Mouse (Mus musculus): ENCODE measurements around the gene Hspe1. TPM values are rescaled to one million over a fixed set of nuclear protein-coding genes. Genes with fewer than 3 reads are reported as not detected.
"Not testable (repeated sequence)": the region's sequence is repeated elsewhere in the genome, so short reads cannot be mapped to it uniquely, and the experiment has no call there.

The Hspe1 gene
- total and polyA plus RNA-seq, 3 experiments = 479 to 915 (median 667) TPM

DNA sequence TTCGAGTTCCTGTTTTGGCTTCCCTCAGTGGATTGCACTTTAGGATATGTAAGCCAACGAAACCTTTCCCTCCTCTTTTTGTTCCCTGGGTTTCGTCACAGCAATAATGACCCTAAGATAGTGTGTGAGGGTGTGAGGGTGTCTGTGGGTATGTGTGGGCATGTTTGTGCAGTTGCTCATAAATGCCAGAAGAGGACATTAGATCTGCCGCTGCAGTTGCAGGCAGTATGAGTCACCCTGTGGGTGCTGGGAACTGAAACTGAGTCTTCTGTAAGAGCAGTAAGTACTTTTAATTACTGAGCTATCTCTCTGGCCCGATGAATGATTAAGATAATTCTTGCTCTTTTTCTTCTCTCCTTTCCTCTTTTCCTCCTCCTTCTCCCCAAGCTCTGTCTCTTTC, 35.1 kb downstream of the Hspe1 start:
- no peak overlapping the region for H3K27ac ChIP-seq (ENCODE audit: insufficient read depth, low read depth)
- H3K9ac ChIP-seq (ENCODE audit: insufficient read depth, low read depth) = no peak overlapping the region
- peaks cover 3% of the 10 kb centered on the region for H3K9me3 ChIP-seq (replicated peaks; ENCODE audit: low read length)
- no peak for TF ChIP-seq TCF12 (IDR thresholded peaks at IDR 0.05; ENCODE audit: low read depth, low read length)
- H3K4me1 ChIP-seq (ENCODE audit: control insufficient read depth in 1 of 2, insufficient read depth in 2 of 2) = peaks cover 4 to 8% of the 10 kb centered on the region in 2 experiments
- H3K27me3 ChIP-seq (replicated peaks) = no peaks in the 10 kb centered on the region
- dilution Hi-C loops (cut with MboI; ENCODE audit: extremely low pct_ligation_motif_present, extremely low pct_unique_long_range_greater_than_20kb, low sequenced_read_pairs) (no loop called here), in situ Hi-C loops (cut with MboI; ENCODE audit: low pct_ligation_motif_present, low pct_unique_long_range_greater_than_20kb, low sequenced_read_pairs) (no loop called here)
- DNase-seq (ENCODE audit: extremely low read depth) = no peak
- H3K79me2 ChIP-seq (replicated peaks; ENCODE audit: control insufficient read depth, extremely low read depth, insufficient read depth, poor library complexity, severe bottlenecking) = no peaks in the 10 kb centered on the region
- no peak overlapping the region for H3K4me2 ChIP-seq (ENCODE audit: insufficient read depth, low read depth, poor library complexity, severe bottlenecking)
- H3K36me3 ChIP-seq (replicated peaks in 1 of 2; ENCODE audit: control insufficient read depth in 1 of 2, insufficient read depth in 1 of 2, low read length in 1 of 2) = no peaks in the 10 kb centered on the region
- no peak overlapping the region for H3K4me3 ChIP-seq (replicated peaks in 1 of 3; ENCODE audit: low read depth in 2 of 3, low read length in 2 of 3, poor library complexity in 1 of 3)

DNA sequence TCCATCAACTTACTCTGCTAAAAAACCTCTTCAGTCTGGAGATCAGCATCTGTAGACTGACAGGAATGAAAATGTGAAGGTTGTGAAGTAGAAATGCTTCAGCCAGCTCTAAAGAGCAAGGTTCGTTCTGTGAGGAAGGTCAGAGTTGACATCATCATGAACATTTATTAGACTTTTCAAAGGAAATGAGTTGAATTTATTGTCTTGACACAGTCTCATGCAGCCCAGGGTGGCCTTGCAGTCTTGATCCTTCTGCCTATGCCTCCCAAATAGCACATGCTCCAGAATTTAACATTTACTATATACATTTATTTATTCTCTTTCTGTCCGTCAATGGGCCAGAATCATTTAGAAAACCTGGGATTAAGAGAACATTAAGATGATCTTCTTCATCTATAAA, 35.6 kb downstream of the Hspe1 start:
- no peak overlapping the region for H3K9ac ChIP-seq (ENCODE audit: insufficient read depth, low read depth)
- H3K4me2 ChIP-seq (ENCODE audit: insufficient read depth, low read depth, poor library complexity, severe bottlenecking) = no peak overlapping the region
- no peak for DNase-seq (ENCODE audit: extremely low read depth)
- in situ Hi-C loops (cut with MboI; ENCODE audit: low pct_ligation_motif_present, low pct_unique_long_range_greater_than_20kb, low sequenced_read_pairs) = no loop called here
- dilution Hi-C loops (cut with MboI; ENCODE audit: extremely low pct_ligation_motif_present, extremely low pct_unique_long_range_greater_than_20kb, low sequenced_read_pairs) = no loop called here
- H3K27me3 ChIP-seq (replicated peaks) = no peaks in the 10 kb centered on the region
- TF ChIP-seq NELFE (IDR thresholded peaks at IDR 0.05; ENCODE audit: low read depth, low read length) (no peak), MEF2A (IDR thresholded peaks at IDR 0.05; ENCODE audit: borderline replicate concordance, low read depth, low read length) (no peak), RAD21 (IDR thresholded peaks at IDR 0.05; ENCODE audit: low read depth, low read length) (no peak), POLR2A (IDR thresholded peaks at IDR 0.05; ENCODE audit: low read depth, low read length) (no peak), ELF1 (IDR thresholded peaks at IDR 0.05; ENCODE audit: low read depth, low read length) (no peak), JUND (conservative IDR thresholded peaks at IDR 0.05; ENCODE audit: low read depth, low read length) (no peak), IRF4 (IDR thresholded peaks at IDR 0.05; ENCODE audit: low read depth, low read length) (no peak), POLR2AphosphoS2 (IDR thresholded peaks at IDR 0.05; ENCODE audit: low read depth, low read length) (no peak), PAX5 (IDR thresholded peaks at IDR 0.05; ENCODE audit: low read length) (no peak), MYC (IDR thresholded peaks at IDR 0.05; ENCODE audit: low read depth, low read length) (no peak), ZMIZ1 (IDR thresholded peaks at IDR 0.05; ENCODE audit: low read depth, low read length) (no peak), MAFK (IDR thresholded peaks at IDR 0.05; ENCODE audit: insufficient replicate concordance, low read length) (no peak), MAZ (IDR thresholded peaks at IDR 0.05; ENCODE audit: low read depth, low read length) (no peak), KAT2A (IDR thresholded peaks at IDR 0.05; ENCODE audit: insufficient replicate concordance, low read length) (no peak), EP300 (IDR thresholded peaks at IDR 0.05; ENCODE audit: low read length) (no peak), USF1 (IDR thresholded peaks at IDR 0.05; ENCODE audit: low read depth, low read length) (no peak)
- no peaks in the 10 kb centered on the region for H3K79me2 ChIP-seq (replicated peaks; ENCODE audit: control insufficient read depth, extremely low read depth, insufficient read depth, poor library complexity, severe bottlenecking)
- H3K4me1 ChIP-seq (ENCODE audit: control insufficient read depth in 1 of 2, insufficient read depth in 2 of 2) = peaks cover 3% of the 10 kb centered on the region in 2 experiments
- no peak overlapping the region for H3K27ac ChIP-seq (ENCODE audit: insufficient read depth, low read depth)
- H3K4me3 ChIP-seq (replicated peaks in 1 of 3; ENCODE audit: low read depth in 2 of 3, low read length in 2 of 3, poor library complexity in 1 of 3) = no peak overlapping the region
- no peaks in the 10 kb centered on the region for H3K36me3 ChIP-seq (replicated peaks in 1 of 2; ENCODE audit: control insufficient read depth in 1 of 2, insufficient read depth in 1 of 2, low read length in 1 of 2)
- H3K9me3 ChIP-seq (replicated peaks; ENCODE audit: low read length) = peaks cover 3% of the 10 kb centered on the region

DNA sequence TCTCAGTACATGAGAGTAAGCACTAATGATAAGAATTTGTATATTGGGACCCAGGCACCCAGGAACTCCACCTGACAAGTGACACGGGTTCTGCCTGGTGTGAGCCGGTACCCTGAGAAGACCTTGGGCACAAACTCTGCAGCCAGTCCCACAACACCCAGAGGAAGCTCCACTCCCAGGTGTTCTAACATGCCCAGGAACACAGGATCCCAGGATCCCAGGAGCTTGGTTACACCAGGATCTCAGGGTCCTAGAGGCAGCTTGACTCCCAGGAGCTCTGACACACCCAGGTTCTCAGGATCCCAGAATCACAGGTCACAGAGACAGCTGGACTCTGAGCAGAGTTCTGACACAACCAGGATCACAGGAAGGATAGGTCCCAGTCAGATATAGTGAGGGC, 36.2 kb downstream of the Hspe1 start:
- in situ Hi-C loops (cut with MboI; ENCODE audit: low pct_ligation_motif_present, low pct_unique_long_range_greater_than_20kb, low sequenced_read_pairs); H3K4me3 ChIP-seq (replicated peaks in 1 of 3; ENCODE audit: low read depth in 2 of 3, low read length in 2 of 3, poor library complexity in 1 of 3); dilution Hi-C loops (cut with MboI; ENCODE audit: extremely low pct_ligation_motif_present, extremely low pct_unique_long_range_greater_than_20kb, low sequenced_read_pairs); H3K4me1 ChIP-seq (ENCODE audit: control insufficient read depth in 1 of 2, insufficient read depth in 2 of 2); H3K79me2 ChIP-seq (replicated peaks; ENCODE audit: control insufficient read depth, extremely low read depth, insufficient read depth, poor library complexity, severe bottlenecking); H3K27me3 ChIP-seq (replicated peaks); H3K36me3 ChIP-seq (replicated peaks in 1 of 2; ENCODE audit: control insufficient read depth in 1 of 2, insufficient read depth in 1 of 2, low read length in 1 of 2); H3K4me2 ChIP-seq (ENCODE audit: insufficient read depth, low read depth, poor library complexity, severe bottlenecking); H3K9ac ChIP-seq (ENCODE audit: insufficient read depth, low read depth); H3K9me3 ChIP-seq (replicated peaks; ENCODE audit: low read length); H3K27ac ChIP-seq (ENCODE audit: insufficient read depth, low read depth); DNase-seq (ENCODE audit: extremely low read depth): not testable (repeated sequence)
